Mouse (Mus musculus): ENCODE results near the gene Nrgn. TPM values are rescaled to one million over a fixed set of nuclear protein-coding genes. Genes with fewer than 3 reads are reported as not detected.
A peak's percentile ranks its signal among the peaks of the same experiment; 100 is the strongest.

The Nrgn gene
- polyA plus RNA-seq, 1 experiment from 2014 or later: 6.7 TPM

DNA sequence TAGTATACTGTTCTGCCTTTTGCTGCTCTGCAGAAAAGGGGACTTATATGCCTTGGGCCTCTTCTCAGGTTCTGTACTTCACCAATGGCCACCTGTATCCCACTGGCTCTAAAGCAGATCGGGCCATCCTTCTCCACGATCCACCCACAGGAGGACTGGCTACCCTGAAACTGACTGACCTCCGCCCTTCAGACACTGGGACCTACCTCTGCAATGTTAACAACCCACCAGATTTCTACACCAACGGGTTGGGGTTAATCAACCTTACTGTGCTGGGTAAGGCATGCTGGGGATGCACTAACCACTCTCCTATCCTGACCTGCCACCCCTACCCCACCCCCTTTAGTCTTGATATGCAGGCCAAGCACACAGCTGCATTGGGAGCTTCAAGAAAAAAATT, 12.5 kb downstream of the Nrgn start:
- Histone ChIP-seq H3K36me3 (no peaks in the 10 kb centered on the region), H3K4me2 (replicated peaks) (no peak overlapping the region), H3K9me3 (no peaks in the 10 kb centered on the region), H3K27me3 (peaks cover 8% of the 10 kb centered on the region), H3K27ac (no peak overlapping the region), H3K4me1 (peaks cover 8% of the 10 kb centered on the region; the same call in 1 of the 2 replicates), H3K4me3 (no peak overlapping the region), H3K9ac (no peak overlapping the region; the same call in 1 of the 2 replicates)
- no peak for ATAC-seq (ENCODE audit: insufficient number of reproducible peaks, insufficient read depth, low FRiP score, low TSS enrichment)
- 87% methylated on average over 4 of the region's 4 CpGs for whole genome bisulfite sequencing

DNA sequence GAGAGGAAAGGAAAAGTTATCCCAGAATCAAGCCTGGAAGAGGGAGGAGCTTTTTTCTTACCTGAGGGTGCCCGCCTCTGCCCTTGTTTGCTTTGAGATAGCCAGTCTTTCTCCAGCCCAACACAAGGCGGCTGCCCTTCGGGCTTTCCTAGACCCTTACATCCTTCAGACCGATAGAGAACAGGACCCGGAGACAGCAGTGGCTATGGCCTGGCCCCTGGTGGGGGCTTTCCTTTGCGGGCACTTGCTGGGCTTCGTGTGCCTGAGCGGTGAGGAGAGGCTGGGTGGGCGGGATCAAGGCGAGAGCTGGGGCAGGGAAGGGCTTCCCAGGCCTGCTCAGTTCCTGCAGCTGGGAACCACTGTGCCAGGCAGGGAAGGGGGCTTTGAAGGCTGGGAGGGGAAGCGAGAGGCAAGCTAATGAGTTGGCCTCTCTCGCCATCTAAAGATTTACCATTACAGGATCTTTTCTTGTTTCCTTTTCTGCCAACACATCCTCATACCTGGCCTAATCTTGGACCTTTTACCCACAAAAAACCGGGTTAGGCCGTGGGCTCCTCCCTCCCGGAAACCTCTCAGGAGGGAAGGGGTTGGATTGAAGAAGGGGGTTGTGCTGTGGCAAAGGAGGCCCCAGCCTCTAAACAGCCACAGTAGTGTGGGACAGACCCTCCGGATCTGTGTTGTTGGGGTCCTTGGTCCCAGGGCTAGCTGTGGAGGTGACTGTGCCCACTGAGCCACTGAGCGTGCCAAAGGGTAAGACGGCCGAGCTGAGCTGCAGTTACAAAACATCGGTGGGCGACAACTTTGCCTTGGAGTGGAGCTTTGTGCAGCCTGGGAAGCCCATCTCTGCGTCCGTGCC, 13.3 kb downstream of the Nrgn start, which contains the start of gene Vsig2:
Vsig2 (plus strand) TSS at position 86 of the 856 bp plus-strand sequence.
- no peak within 1 kb of the TSS for H3K4me2 ChIP-seq (replicated peaks)
- H3K36me3 ChIP-seq: no peaks in the 10 kb centered on the region
- no peak for ATAC-seq (ENCODE audit: insufficient number of reproducible peaks, insufficient read depth, low FRiP score, low TSS enrichment)
- H3K9me3 ChIP-seq: no peaks in the 10 kb centered on the region
- H3K4me1 ChIP-seq: peaks cover 3% of the 10 kb centered on the region; the same call in 1 of the 2 replicates
- H3K27me3 ChIP-seq: 0 out of 2 replicates have a peak, but pooled peaks cover 4% of the 10 kb centered on the region
- WGBS: 50% methylated on average over 23 of the region's 23 CpGs
- H3K4me3 ChIP-seq: no peak within 1 kb of the TSS
- H3K9ac ChIP-seq: no peak within 1 kb of the TSS
- H3K27ac ChIP-seq: no peak within 1 kb of the TSS

DNA sequence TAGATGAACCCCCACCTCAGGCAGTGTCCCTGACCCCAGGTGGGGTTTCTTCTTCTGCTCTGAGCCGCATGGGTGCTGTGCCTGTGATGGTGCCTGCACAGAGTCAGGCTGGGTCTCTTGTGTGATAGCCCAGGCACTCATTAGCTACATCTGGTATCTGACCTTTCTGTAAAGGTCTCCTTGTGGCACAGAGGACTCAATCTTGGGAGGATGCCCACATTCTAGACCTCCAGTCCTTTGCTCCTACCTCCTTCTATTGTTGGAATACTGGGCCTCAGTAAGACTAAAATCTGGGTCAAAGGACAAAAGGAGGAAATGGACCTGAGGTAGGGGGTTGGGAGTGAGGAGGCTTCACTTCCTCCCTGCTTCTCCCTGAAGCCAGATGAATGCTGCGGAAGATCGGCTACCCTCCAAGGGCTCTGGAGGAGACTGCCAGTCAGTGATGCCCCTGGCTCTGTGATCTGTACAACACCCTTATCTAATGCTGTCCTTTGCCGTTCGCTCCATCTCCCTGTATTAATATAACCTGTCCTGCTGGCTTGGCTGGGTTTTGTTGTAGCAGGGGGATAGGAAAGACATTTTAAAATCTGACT, 14.9 kb downstream of the Nrgn start:
- Histone ChIP-seq H3K9ac (no peak overlapping the region), H3K27ac (no peak overlapping the region), H3K4me2 (replicated peaks) (no peak overlapping the region), H3K9me3 (no peaks in the 10 kb centered on the region), H3K27me3 (0 out of 2 replicates have a peak, but pooled peaks cover 4% of the 10 kb centered on the region), H3K4me3 (no peak overlapping the region), H3K36me3 (no peaks in the 10 kb centered on the region), H3K4me1 (no peaks in the 10 kb centered on the region)
- 51% methylated on average over 5 of the region's 5 CpGs for WGBS
- no peak for ATAC-seq (ENCODE audit: insufficient number of reproducible peaks, insufficient read depth, low FRiP score, low TSS enrichment)

GRCm38 (mm10) chr9:37536851-37537250, 15.9 kb downstream of the Nrgn start:
- no peak for ATAC-seq (ENCODE audit: insufficient number of reproducible peaks, insufficient read depth, low FRiP score, low TSS enrichment)
- Histone ChIP-seq H3K36me3 (no peaks in the 10 kb centered on the region), H3K27ac (no peak overlapping the region), H3K9ac (no peak overlapping the region), H3K4me2 (replicated peaks) (no peak overlapping the region), H3K27me3 (peaks cover 4% of the 10 kb centered on the region; the same call in 1 of the 2 replicates), H3K4me3 (no peak overlapping the region), H3K4me1 (no peaks in the 10 kb centered on the region), H3K9me3 (no peaks in the 10 kb centered on the region)
- WGBS: 80% methylated on average over 4 of the region's 4 CpGs

DNA sequence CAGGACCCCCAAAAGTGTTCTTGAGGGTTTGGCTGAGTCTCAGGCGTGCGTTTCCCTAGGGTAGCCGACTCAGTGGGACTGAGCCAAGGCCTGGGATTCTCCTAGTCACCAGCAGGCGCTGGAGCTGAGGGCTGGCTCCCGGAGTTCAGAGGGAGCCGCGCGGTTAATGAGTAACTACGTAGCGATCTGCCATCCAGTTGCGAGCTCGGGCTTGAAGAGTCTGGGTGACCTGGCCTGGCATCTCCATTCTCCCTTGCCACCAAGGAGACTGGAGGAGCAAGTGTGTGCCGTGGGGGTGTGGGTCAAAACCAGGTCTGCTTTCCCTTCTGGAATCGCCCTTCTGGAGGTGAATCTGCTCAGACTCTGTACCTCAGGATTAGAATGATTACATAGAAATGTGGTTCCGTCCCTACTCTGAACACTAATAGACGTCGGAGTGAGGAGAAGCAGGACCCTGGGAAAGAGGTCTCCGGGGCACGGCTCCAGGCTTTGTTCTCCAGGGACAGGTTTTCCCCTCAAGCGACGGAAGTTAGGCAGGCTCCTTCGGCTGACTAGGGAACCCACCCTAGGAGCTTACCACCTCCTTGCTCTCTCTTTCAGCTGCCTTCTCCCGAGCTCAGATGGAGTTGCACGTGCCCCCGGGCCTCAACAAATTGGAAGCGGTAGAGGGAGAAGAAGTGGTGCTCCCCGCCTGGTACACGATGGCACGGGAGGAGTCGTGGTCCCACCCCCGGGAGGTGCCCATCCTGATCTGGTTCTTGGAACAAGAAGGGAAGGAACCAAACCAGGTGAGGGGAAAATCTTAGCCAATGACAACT, 21.6 kb downstream of the Nrgn start:
- H3K4me2 ChIP-seq (replicated peaks): peak overlapping the region; percentile 50
- no peak overlapping the region for H3K27ac ChIP-seq
- no peaks in the 10 kb centered on the region for H3K9me3 ChIP-seq
- 2% methylated on average over 31 of the region's 31 CpGs for WGBS
- H3K9ac ChIP-seq: peak overlapping the region; percentile 2; the same call in 1 of the 2 replicates
- ATAC-seq (ENCODE audit: insufficient number of reproducible peaks, insufficient read depth, low FRiP score, low TSS enrichment): no peak
- 0 out of 2 replicates have a peak, but pooled peaks cover 2% of the 10 kb centered on the region for H3K36me3 ChIP-seq
- H3K27me3 ChIP-seq: peaks cover 61% of the 10 kb centered on the region
- peak overlapping the region; percentile 35 for H3K4me3 ChIP-seq
- H3K4me1 ChIP-seq: peaks cover 26% of the 10 kb centered on the region

DNA sequence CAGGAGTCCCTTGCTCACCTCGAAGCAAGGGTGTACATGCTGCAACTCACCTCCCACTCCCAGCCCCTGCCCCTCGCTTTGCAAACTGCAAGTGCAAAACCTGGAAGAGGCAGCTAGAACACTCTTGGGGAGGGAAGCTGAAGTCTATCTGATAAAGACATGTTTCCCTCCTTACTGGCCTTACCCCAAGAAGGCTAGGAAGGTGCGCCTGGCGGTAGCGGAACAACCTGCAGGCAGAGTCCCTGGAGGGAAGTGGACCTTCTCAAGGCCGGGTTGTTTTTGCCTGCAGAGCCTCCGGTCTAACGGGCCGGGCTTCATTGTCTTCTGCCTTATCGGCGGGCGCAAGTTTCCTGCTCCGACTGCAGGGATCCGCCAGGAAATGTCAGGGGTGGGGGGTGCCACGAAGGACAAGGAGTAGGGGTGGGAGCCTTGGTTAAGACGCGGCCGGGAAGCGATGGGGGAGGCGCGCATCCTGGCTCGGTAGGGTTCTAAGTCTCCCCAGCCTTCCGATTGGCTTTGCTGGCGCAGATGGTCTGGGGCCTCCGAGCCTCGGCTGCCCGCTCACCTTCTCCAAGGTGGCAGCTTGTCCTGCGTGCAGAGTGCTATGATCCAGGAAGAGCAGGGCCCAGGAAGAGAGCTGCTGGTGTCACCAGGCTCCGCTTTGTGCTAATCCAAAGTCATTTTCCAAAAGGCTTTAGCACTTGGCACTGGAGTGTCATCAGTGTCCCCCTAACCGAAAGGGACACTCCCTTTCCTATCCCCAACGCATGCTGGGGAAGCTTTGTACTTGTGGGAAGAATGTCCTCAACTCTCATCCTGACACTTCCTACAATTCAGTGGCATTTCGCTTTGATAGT, 22.4 kb downstream of the Nrgn start:
- 0 out of 2 replicates have a peak, but pooled peaks have one; percentile 6 for ATAC-seq (ENCODE audit: insufficient number of reproducible peaks, insufficient read depth, low FRiP score, low TSS enrichment)
- 0 out of 2 replicates have a peak overlapping the region, but pooled peaks have one; percentile 0 for H3K9ac ChIP-seq
- 2% methylated on average over 32 of the region's 32 CpGs for WGBS

GRCm38 (mm10) chr9:37528225-37528970, 24.3 kb downstream of the Nrgn start:
- H3K4me1 ChIP-seq: peaks cover 26% of the 10 kb centered on the region
- no peak overlapping the region for H3K9ac ChIP-seq
- peak overlapping the region; percentile 10; the same call in 1 of the 2 replicates for H3K4me3 ChIP-seq
- H3K4me2 ChIP-seq (replicated peaks): peak overlapping the region; percentile 32
- WGBS: 17% methylated on average over 9 of the region's 9 CpGs
- no peaks in the 10 kb centered on the region for H3K9me3 ChIP-seq
- H3K27ac ChIP-seq: no peak overlapping the region
- H3K27me3 ChIP-seq: peaks cover 68% of the 10 kb centered on the region
- H3K36me3 ChIP-seq: peaks cover 5% of the 10 kb centered on the region; the same call in 1 of the 2 replicates
- no peak for ATAC-seq (ENCODE audit: insufficient number of reproducible peaks, insufficient read depth, low FRiP score, low TSS enrichment)

More for the DNA sequence above, 22.4 kb downstream of the Nrgn start:
- Histone ChIP-seq H3K27me3 (peaks cover 68% of the 10 kb centered on the region), H3K4me2 (replicated peaks) (peak overlapping the region; percentile 50), H3K4me1 (peaks cover 26% of the 10 kb centered on the region), H3K36me3 (0 out of 2 replicates have a peak, but pooled peaks cover 3% of the 10 kb centered on the region), H3K27ac (0 out of 2 replicates have a peak overlapping the region, but pooled peaks have one; percentile 25), H3K4me3 (peak overlapping the region; percentile 35), H3K9me3 (no peaks in the 10 kb centered on the region)

DNA sequence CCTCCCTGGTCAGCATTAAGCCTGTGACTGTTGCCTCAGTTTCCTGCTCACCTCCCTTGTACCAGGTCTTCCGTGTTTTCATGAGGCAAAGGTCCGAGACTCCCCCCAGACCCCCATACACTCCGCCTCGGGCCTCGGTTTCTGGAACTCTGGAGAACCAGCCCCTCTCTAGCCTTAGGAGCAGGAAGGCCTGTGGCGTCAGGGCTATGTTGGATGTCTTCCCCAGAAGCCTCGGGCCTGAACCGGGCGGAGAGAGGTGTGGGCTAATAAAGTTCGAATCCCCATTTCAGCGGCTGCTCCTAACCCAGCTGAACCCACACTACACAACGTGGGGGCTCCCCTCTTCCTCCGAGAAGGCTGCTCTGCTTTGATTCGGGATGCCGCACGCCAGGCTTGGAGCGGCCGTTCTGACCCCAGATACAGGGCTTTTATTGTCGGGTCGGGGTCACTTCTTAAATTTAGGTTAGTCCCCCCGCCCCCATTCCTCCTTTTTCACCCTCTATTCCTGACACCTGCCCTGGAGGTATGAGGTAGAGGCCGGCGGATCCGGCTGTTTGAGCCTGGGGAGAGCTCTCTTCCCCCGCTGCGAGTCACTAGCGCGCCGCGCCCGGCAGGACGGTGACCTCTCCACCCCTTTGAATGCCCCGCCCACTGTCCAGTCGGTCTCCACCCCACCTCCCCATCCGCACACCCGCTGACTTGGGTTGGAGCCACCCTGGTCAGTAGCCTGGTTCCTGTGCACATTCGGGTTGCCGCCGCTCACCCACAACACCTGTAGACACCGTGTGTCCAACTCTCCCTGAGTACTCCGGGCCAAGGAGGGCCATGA, 25.1 kb downstream of the Nrgn start, which contains the start of gene Esam:
Esam (plus strand) TSS at position 683 of the 829 bp plus-strand sequence.
- Histone ChIP-seq H3K4me2 (replicated peaks) (peak within 1 kb of the TSS; percentile 32), H3K27ac (0 out of 2 replicates have a peak within 1 kb of the TSS, but pooled peaks have one; percentile 4), H3K4me3 (peak within 1 kb of the TSS; percentile 10; the same call in 1 of the 2 replicates), H3K36me3 (peaks cover 13% of the 10 kb centered on the region), H3K4me1 (peaks cover 26% of the 10 kb centered on the region), H3K27me3 (peaks cover 68% of the 10 kb centered on the region), H3K9ac (no peak within 1 kb of the TSS), H3K9me3 (no peaks in the 10 kb centered on the region)
- WGBS: 3% methylated on average over 40 of the region's 41 CpGs
- no peak for ATAC-seq (ENCODE audit: insufficient number of reproducible peaks, insufficient read depth, low FRiP score, low TSS enrichment)
